Mouse (Mus musculus) stomach, postnatal 0 days (tissue): Measurements from ENCODE around the gene 1810062G17Rik. TPM values are rescaled to one million over a fixed set of nuclear protein-coding genes. Genes with fewer than 3 reads are reported as not detected.

Experiments used
- ATAC-seq: fragments of 200-750 bp; cut with Nextera tagmentation; 2 replicates; pipeline ENCODE4 v1.8.0; 2017; ENCODE audit not compliant: low FRiP score, low TSS enrichment
- DNase-seq: peaks from one replicate; pipeline ENCODE4 v3.0.0-alpha.2; 2016; ENCODE audit warnings: low spot score
- H3K27ac ChIP-seq: fragments of 300-500 bp; sonication (generic); replicated peaks from 2 replicates; pipeline ENCODE4 v1.5.1; 2014; ENCODE audit warnings: mild to moderate bottlenecking, control low read depth
- H3K27me3 ChIP-seq: fragments of 300-500 bp; sonication (generic); 2 replicates; pipeline ENCODE4 v1.6.1; 2014; ENCODE audit warnings: low read length; ENCODE audit not compliant: control insufficient read depth, insufficient read depth
- H3K36me3 ChIP-seq: fragments of 300-500 bp; sonication (generic); 2 replicates; pipeline ENCODE4 v1.6.1; 2014; ENCODE audit warnings: low read length, mixed read lengths; ENCODE audit not compliant: control insufficient read depth, insufficient read depth
- H3K4me1 ChIP-seq: fragments of 300-500 bp; sonication (generic); replicated peaks from 2 replicates; pipeline ENCODE4 v1.6.1; 2014; ENCODE audit warnings: antibody characterized with exemption; ENCODE audit not compliant: control insufficient read depth, insufficient read depth
- H3K4me2 ChIP-seq: fragments of 300-500 bp; sonication (generic); replicated peaks from 2 replicates; pipeline ENCODE4 v1.6.1; 2014; ENCODE audit warnings: low read depth, mild to moderate bottlenecking, control low read depth, moderate library complexity
- H3K4me3 ChIP-seq: fragments of 300-500 bp; sonication (generic); 2 replicates; pipeline ENCODE4 v1.5.1; 2014; ENCODE audit warnings: low read depth, low read length, control low read depth
- H3K9ac ChIP-seq: fragments of 300-500 bp; sonication (generic); 2 replicates; pipeline ENCODE4 v1.6.1; 2014; ENCODE audit warnings: mild to moderate bottlenecking, low read length, control low read depth, mixed read lengths
- H3K9me3 ChIP-seq: fragments of 300-500 bp; sonication (generic); 2 replicates; pipeline ENCODE4 v1.6.1; 2016; ENCODE audit warnings: low read length; ENCODE audit not compliant: control insufficient read depth
- CTCF ChIP-seq: IDR thresholded peaks from 2 replicates; pipeline ENCODE4 v1.5.1; 2016; ENCODE audit warnings: antibody characterized with exemption, low read depth, mild to moderate bottlenecking, moderate library complexity
- EP300 ChIP-seq: optimal IDR thresholded peaks from 2 replicates; pipeline ENCODE3; 2016; ENCODE audit warnings: antibody characterized with exemption
- WGBS: fragments of 180-500 bp; shearing (Covaris S2); extraction: QIAGEN DNeasy Blood & Tissue Kit; methylation state at CpG from one replicate; pipeline ENCODE4 v1.1.7; 2014; 5-methylcytosine and 5-hydroxymethylcytosine counted together
- microRNA-seq: library from miRNA; unstranded; fragments of <30 nt; microRNA quantifications from one replicate; pipeline ENCODE4, GENCODE M21; 2016
- polyA plus RNA-seq: library from polyadenylated mRNA; unstranded; fragments of >200 nt; fragmentation: Nextera tagmentation; extraction: Ambion mirVana; gene quantifications from 2 replicates; pipeline ENCODE4 v1.2.1, GENCODE M21; 2015

The 1810062G17Rik gene
- polyA plus RNA-seq, 1 experiment from 2014 or later: 4.0 TPM

- TF ChIP-seq CTCF: no peak
- no peak for TF ChIP-seq EP300
- H3K4me3 ChIP-seq: no peak overlapping the region
- H3K27me3 ChIP-seq: no peaks in the 10 kb centered on the region
- 73% methylated on average over 5 of the region's 5 CpGs for WGBS
- H3K27ac ChIP-seq: no peak overlapping the region
- H3K4me1 ChIP-seq: 0 out of 2 replicates have a peak, but pooled peaks cover 2% of the 10 kb centered on the region
- ATAC-seq (no peak), DNase-seq (no peak)
- H3K4me2 ChIP-seq: no peak overlapping the region
- H3K9ac ChIP-seq: no peak overlapping the region
- H3K36me3 ChIP-seq: no peaks in the 10 kb centered on the region
- no peaks in the 10 kb centered on the region for H3K9me3 ChIP-seq
Observed at GRCm38 (mm10) chr3:36530781-36531180, 55.0 kb downstream of the 1810062G17Rik start.

- no peak overlapping the region for H3K4me2 ChIP-seq
- no peak for TF ChIP-seq CTCF
- TF ChIP-seq EP300: no peak
- H3K27ac ChIP-seq: no peak overlapping the region
- H3K9me3 ChIP-seq: no peaks in the 10 kb centered on the region
- 0 out of 2 replicates have a peak, but pooled peaks cover 2% of the 10 kb centered on the region for H3K4me1 ChIP-seq
- H3K9ac ChIP-seq: no peak overlapping the region
- no peak overlapping the region for H3K4me3 ChIP-seq
- H3K36me3 ChIP-seq: no peaks in the 10 kb centered on the region
- DNase-seq: no peak
- ATAC-seq: no peak
- WGBS: 21% methylated on average over 2 of the region's 2 CpGs
- H3K27me3 ChIP-seq: no peaks in the 10 kb centered on the region
Observed at GRCm38 (mm10) chr3:36531242-36531641, 55.5 kb downstream of the 1810062G17Rik start.

Small RNA genes within 50 kb of the gene (microRNA-seq; reads per million reads assigned to microRNA genes)
- gene Mir7009: not detected

Other genes with a start within 250 kb of the 1810062G17Rik start
- 168 and 186 TPM in 2 replicates for gene Anxa5, start within 50 bp of the 1810062G17Rik start, polyA plus RNA-seq
- 0.33 and 0.34 TPM in 2 replicates for gene Gm11549, start 45.9 kb downstream of the 1810062G17Rik start, polyA plus RNA-seq
- 30.2 and 33.5 TPM in 2 replicates for gene Exosc9, start 76.7 kb downstream of the 1810062G17Rik start, polyA plus RNA-seq
- 33.0 and 40.4 TPM in 2 replicates for gene Ccna2, start 96.2 kb downstream of the 1810062G17Rik start, polyA plus RNA-seq
- gene Bbs7, start 137.5 kb downstream of the 1810062G17Rik start, polyA plus RNA-seq: 5.1 and 5.6 TPM in 2 replicates
- gene Trpc3, start 214.2 kb downstream of the 1810062G17Rik start, polyA plus RNA-seq: 2.0 and 2.1 TPM in 2 replicates